Mouse (Mus musculus): ENCODE data around the gene Acod1.

- TF ChIP-seq POLR2A (IDR thresholded peaks at IDR 0.05; ENCODE audit: extremely low read depth, insufficient read depth, low read length), result no peak
- no peak for TF ChIP-seq CTCF (IDR thresholded peaks at IDR 0.05; ENCODE audit: extremely low read depth, insufficient read depth, low read length)
These were observed 12.7 kb downstream of the Acod1 start for GRCm38 (mm10) chr14:103059495-103059894.

Measured in cortical plate, adult 2 months (tissue).